Mouse (Mus musculus): Measurements from ENCODE around the gene Cacnb4. TPM values are rescaled to one million over a fixed set of nuclear protein-coding genes. Genes with fewer than 3 reads are reported as not detected.

Cacnb4 gene
- polyA plus RNA-seq, 1 experiment, result 0.07 TPM

DNA sequence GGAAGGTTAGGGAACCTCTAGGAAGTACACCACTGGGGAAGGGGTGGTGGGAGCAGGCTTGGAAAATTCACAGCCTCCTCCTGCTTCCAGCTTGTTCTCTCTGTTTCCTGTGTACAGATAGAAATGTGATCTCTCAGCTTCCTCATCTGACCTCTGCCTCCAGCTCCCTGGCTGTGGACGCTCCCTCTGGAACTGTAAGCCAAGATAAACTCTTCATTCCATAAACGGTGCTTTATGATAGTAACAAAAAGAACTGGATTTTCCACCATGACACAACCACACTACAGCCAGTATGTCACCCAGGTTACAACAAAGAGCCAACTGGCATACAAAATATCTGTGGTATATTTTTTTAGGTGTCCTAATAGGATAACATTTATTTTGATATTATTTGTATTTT lies 132.1 kb downstream of the Cacnb4 start:
- Histone ChIP-seq H3K4me1 (ENCODE audit: control insufficient read depth, insufficient read depth, low read length) (peaks cover 2% of the 10 kb centered on the region), H3K4me3 (ENCODE audit: insufficient read depth, low read length) (no peak overlapping the region), H3K27ac (ENCODE audit: insufficient read depth, low read depth, low read length) (no peak overlapping the region)
- no peak for TF ChIP-seq CTCF (IDR thresholded peaks at IDR 0.05; ENCODE audit: low read depth, low read length)
- no peak for TF ChIP-seq POLR2A (IDR thresholded peaks at IDR 0.05; ENCODE audit: borderline replicate concordance, low read depth, low read length)

DNA sequence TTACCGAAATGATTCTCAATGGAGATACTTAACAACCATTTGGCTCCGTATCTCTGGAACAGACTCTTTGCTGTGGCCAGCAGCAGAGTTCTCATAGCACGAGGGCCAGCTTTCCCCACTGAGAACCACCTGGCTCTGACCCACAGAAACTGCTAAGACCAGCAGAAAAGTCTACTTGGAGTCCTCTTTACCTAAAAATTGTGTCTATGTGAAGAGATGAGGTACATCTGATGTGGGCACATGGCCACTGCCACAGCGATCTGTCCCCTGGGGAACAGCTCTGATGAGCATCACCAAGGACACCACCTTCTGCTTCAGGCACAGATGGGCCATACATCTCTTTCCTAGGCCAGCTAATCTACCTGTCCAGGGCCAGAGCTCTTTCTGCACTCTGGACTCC lies 135.6 kb downstream of the Cacnb4 start:
- no peak overlapping the region for H3K27ac ChIP-seq (ENCODE audit: insufficient read depth, low read depth, low read length)

DNA sequence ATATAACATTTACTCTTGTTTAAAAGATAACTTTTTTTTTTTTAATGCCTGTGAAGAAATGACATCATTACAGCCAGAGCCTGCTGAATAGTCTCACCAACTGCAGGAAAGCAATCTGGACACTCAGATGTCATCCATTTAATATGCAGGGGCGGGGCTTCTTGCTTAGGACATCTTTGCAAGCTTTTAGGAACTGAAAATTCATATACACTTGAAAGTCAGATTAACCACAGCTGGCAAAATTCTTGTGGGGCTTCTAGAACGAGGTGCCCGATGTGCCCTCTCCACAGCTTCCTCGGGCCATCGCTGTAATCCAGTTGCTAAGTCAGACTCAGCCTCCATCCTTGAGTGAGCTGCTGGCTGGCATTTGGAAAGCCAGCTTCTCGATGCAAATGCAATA lies 137.3 kb downstream of the Cacnb4 start:
- no peak for TF ChIP-seq POLR2A (IDR thresholded peaks at IDR 0.05; ENCODE audit: borderline replicate concordance, low read depth, low read length)
- H3K4me3 ChIP-seq (ENCODE audit: insufficient read depth, low read length), result no peak overlapping the region
- no peak overlapping the region for H3K27ac ChIP-seq (ENCODE audit: insufficient read depth, low read depth, low read length)
- H3K4me1 ChIP-seq (ENCODE audit: control insufficient read depth, insufficient read depth, low read length), result peaks cover 10% of the 10 kb centered on the region

More for the DNA sequence above, 135.6 kb downstream of the Cacnb4 start:
- peaks cover 10% of the 10 kb centered on the region for H3K4me1 ChIP-seq (ENCODE audit: control insufficient read depth, insufficient read depth, low read length)
- TF ChIP-seq POLR2A (IDR thresholded peaks at IDR 0.05; ENCODE audit: borderline replicate concordance, low read depth, low read length) (no peak), CTCF (IDR thresholded peaks at IDR 0.05; ENCODE audit: low read depth, low read length) (no peak)
- H3K4me3 ChIP-seq (ENCODE audit: insufficient read depth, low read length), result no peak overlapping the region

DNA sequence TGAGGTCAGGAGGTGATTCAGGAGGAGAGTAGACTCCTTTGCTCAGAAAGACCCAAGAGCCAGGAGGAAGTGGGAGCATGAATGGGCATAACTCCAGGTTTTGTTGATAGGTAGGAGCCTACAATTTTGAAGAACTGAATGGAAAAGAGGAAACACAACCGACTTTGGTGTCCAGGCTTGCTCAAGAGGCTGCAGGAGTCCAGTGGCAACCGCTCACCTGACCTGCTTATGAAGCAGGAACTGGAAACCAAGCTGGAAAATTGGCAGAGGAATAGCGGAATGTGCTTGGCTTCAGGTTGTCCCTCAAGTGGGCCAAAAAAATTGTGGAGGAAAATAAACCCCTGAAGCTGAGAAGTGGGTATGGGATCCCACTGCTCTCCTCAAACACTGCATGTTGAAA lies 139.0 kb downstream of the Cacnb4 start:
- Histone ChIP-seq H3K4me3 (ENCODE audit: insufficient read depth, low read length) (no peak overlapping the region), H3K4me1 (ENCODE audit: control insufficient read depth, insufficient read depth, low read length) (peaks cover 10% of the 10 kb centered on the region), H3K27ac (ENCODE audit: insufficient read depth, low read depth, low read length) (no peak overlapping the region)
- no peak for TF ChIP-seq CTCF (IDR thresholded peaks at IDR 0.05; ENCODE audit: low read depth, low read length)
- TF ChIP-seq POLR2A (IDR thresholded peaks at IDR 0.05; ENCODE audit: borderline replicate concordance, low read depth, low read length), result no peak

DNA sequence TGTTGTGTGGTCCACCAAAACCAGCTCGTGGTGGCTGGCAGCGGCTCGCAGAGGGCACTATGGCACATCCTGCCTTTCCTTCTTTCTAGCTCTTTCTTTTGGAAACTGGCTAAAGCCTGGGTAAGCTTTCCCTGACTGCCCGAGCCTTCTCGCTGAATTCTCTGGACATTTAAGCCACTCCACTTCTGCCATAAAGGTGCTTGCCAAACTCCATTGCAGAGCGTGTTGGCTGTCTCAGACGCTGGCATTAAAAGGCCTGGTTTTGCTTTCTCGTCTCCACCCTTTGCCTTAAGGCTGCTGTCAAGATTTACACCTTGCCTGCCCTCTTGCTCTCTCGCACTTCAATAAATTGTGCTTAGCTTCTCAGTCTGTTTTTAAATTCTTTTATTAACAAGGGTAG lies 139.5 kb downstream of the Cacnb4 start:
- TF ChIP-seq POLR2A (IDR thresholded peaks at IDR 0.05; ENCODE audit: borderline replicate concordance, low read depth, low read length) (no peak), CTCF (IDR thresholded peaks at IDR 0.05; ENCODE audit: low read depth, low read length) (no peak)
- H3K4me1 ChIP-seq (ENCODE audit: control insufficient read depth, insufficient read depth, low read length), result peaks cover 10% of the 10 kb centered on the region
- H3K27ac ChIP-seq (ENCODE audit: insufficient read depth, low read depth, low read length), result no peak overlapping the region
- no peak overlapping the region for H3K4me3 ChIP-seq (ENCODE audit: insufficient read depth, low read length)

DNA sequence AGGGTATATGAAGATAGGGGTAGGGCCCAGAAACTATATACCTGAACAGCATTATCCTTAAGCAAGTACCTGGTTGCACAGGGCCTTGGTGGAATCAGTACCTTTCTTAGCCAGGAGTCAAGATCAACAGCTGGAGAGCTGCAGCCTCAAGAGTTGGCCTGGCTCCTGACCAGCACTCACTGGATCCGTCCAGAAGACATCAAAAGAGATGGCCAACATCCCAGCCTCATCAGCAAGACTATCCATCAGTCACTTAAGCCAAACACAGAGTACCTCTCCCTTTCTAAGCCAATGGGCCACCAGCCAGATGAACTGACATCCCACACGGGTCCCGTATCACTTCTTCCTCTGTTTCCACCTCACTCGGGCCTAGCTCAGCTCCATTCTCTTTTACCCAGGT lies 140.1 kb downstream of the Cacnb4 start:
- no peak overlapping the region for H3K4me3 ChIP-seq (ENCODE audit: insufficient read depth, low read length)
- no peak overlapping the region for H3K27ac ChIP-seq (ENCODE audit: insufficient read depth, low read depth, low read length)
- TF ChIP-seq CTCF (IDR thresholded peaks at IDR 0.05; ENCODE audit: low read depth, low read length) (no peak), POLR2A (IDR thresholded peaks at IDR 0.05; ENCODE audit: borderline replicate concordance, low read depth, low read length) (no peak)
- H3K4me1 ChIP-seq (ENCODE audit: control insufficient read depth, insufficient read depth, low read length), result peaks cover 10% of the 10 kb centered on the region

DNA sequence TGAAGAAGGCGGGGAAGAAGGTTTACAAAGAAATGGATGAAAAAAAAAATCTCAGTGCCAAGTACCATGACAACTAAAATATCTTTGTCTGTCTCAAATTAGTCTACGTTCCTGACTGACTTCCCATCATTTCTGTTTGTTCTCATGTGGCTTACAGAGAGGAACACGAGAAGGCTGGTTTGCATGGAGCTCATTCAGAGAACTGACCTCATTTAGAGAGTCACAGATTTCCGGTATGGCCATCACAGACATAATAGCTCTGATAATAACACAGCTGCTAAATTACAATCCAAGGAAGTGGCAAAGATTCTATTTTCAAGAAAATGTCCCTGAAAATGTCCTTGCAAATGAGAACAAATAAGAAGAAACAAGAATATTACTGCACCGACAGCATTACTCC lies 142.9 kb downstream of the Cacnb4 start:
- Histone ChIP-seq H3K4me3 (ENCODE audit: insufficient read depth, low read length) (no peak overlapping the region), H3K4me1 (ENCODE audit: control insufficient read depth, insufficient read depth, low read length) (peaks cover 3% of the 10 kb centered on the region; the same call in 1 of the 2 replicates), H3K27ac (ENCODE audit: insufficient read depth, low read depth, low read length) (no peak overlapping the region)
- TF ChIP-seq POLR2A (IDR thresholded peaks at IDR 0.05; ENCODE audit: borderline replicate concordance, low read depth, low read length) (no peak), CTCF (IDR thresholded peaks at IDR 0.05; ENCODE audit: low read depth, low read length) (no peak)

DNA sequence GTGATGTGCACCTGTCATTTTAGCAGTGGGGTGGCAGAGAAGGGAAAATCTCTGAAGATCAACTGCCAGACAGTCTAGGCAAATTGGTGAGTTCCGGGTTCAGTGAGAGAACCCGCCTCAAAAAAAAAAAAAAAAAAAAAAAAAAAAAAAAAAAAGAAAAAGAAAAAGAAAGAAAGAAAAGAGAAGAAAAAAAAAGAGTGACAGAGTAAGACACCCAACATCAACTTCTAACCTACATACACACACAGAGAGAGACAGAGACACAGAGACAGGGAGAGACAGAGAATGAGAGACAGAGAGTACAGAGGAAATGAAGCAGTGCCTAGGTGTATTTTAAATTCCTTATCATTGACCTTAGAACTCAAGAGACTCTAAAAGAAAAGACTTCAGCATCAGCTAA lies 146.1 kb downstream of the Cacnb4 start:
- Histone ChIP-seq H3K4me3 (ENCODE audit: insufficient read depth, low read length) (no peak overlapping the region), H3K27ac (ENCODE audit: insufficient read depth, low read depth, low read length) (no peak overlapping the region), H3K4me1 (ENCODE audit: control insufficient read depth, insufficient read depth, low read length) (peaks cover 9% of the 10 kb centered on the region)
- TF ChIP-seq POLR2A (IDR thresholded peaks at IDR 0.05; ENCODE audit: borderline replicate concordance, low read depth, low read length) (no peak), CTCF (IDR thresholded peaks at IDR 0.05; ENCODE audit: low read depth, low read length) (no peak)

DNA sequence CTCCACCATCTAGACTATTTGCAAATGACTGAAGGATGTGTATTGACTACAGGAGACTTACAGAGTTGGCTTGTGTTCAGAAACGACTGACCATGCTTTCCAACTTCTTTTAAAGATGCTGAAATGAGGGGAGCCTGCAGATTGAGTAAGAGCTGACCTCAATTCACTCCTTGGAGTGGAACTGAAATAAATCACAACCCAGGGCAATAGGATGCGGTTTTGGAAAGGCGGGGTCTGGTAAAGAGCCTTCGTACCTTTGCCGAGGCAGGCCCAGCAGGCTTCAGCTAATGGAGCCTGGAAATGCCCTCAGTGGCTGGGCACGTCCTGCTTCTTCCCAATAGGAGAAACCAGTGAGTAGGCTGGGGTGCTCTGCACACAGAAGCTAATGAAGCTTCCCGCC lies 147.4 kb downstream of the Cacnb4 start:
- Histone ChIP-seq H3K4me1 (ENCODE audit: control insufficient read depth, insufficient read depth, low read length) (peaks cover 21% of the 10 kb centered on the region), H3K4me3 (ENCODE audit: insufficient read depth, low read length) (no peak overlapping the region), H3K27ac (ENCODE audit: insufficient read depth, low read depth, low read length) (no peak overlapping the region)
- no peak for TF ChIP-seq POLR2A (IDR thresholded peaks at IDR 0.05; ENCODE audit: borderline replicate concordance, low read depth, low read length)
- TF ChIP-seq CTCF (IDR thresholded peaks at IDR 0.05; ENCODE audit: low read depth, low read length), result no peak

DNA sequence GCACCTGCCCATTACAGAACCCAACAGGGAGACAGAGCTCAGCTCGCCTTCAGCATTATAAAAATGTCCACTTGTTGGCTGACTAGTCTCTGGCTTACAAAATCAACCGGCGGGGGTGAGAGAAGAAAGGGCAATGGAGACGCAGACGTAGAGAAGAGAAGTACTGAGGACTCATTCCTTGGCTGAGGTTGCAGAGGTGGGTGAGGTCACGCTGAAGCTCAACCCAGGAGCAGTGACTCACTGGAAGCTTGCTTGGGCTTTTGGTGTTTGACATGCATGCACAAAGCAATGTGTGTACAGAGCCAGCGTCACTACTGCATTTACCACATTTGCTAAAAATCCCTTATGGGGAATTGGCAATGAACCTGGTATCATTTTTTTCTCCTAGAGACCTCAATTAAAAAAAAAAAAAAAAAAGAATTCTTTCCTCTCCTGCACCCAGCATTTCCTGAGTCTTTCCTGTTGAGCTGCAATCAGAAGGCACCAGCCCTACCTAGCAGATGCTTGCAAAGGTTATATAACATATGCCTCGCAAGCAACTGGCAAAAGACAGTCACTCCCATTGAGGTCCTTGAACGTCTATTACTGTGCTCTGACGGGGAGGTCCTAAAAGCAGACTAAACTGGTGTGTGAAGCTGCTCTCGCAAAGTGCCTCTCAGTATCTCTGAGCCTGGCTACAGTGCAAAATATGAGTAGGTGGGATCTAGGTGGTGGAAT lies 150.6 kb downstream of the Cacnb4 start:
- TF ChIP-seq CTCF (IDR thresholded peaks at IDR 0.05; ENCODE audit: low read depth, low read length), result no peak
- TF ChIP-seq POLR2A (IDR thresholded peaks at IDR 0.05; ENCODE audit: borderline replicate concordance, low read depth, low read length), result no peak
- no peak overlapping the region for H3K4me3 ChIP-seq (ENCODE audit: insufficient read depth, low read length)
- no peak overlapping the region for H3K27ac ChIP-seq (ENCODE audit: insufficient read depth, low read depth, low read length)
- H3K4me1 ChIP-seq (ENCODE audit: control insufficient read depth, insufficient read depth, low read length), result peaks cover 39% of the 10 kb centered on the region

Data from bone marrow macrophage, adult 2 months (primary cell).